Mouse (Mus musculus) large intestine, adult 2 months (tissue): Measurements from ENCODE around the gene 1110008P14Rik. TPM values are rescaled to one million over a fixed set of nuclear protein-coding genes. Genes with fewer than 3 reads are reported as not detected.

Experiments
- DNase-seq: peaks from one replicate; pipeline ENCODE4 v3.0.0-alpha.2; 2012; ENCODE audit warnings: low read depth, low spot score
- WGBS: fragments of 180-500 bp; shearing (Covaris S2); methylation state at CpG from one replicate; pipeline ENCODE4 v1.1.7; 2018; 5-methylcytosine and 5-hydroxymethylcytosine counted together
- polyA plus RNA-seq: library from polyadenylated mRNA; depleted of rRNA; stranded (reverse); fragments of >200 nt; gene quantifications from 2 replicates; pipeline ENCODE4 v1.2.3, GENCODE M21; 2012; rRNA removed

1110008P14Rik gene
- polyA plus RNA-seq, 1 experiment: 103 TPM

DNA sequence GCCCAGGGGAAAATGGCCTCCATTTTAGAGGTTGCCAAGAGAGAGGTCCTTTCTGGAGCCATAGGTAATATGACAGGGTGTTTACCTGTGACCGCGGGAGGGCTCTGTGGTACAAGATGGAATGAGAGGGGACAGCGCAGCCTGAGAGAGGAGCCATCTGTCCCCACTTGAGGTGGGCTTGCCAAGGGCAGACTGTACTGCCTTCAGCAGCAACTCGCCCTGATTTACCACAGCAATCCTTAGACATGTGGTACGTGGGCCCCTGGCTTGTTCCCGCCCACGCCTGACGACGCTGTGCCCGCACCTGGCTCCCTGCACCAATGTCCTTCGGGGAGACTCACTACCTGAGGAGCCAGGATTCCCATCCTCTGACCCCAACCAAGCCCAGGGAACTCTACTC lies 33.4 kb downstream of the 1110008P14Rik start:
- no peak for DNase-seq
- WGBS: 76% methylated on average over 11 of the region's 11 CpGs

DNA sequence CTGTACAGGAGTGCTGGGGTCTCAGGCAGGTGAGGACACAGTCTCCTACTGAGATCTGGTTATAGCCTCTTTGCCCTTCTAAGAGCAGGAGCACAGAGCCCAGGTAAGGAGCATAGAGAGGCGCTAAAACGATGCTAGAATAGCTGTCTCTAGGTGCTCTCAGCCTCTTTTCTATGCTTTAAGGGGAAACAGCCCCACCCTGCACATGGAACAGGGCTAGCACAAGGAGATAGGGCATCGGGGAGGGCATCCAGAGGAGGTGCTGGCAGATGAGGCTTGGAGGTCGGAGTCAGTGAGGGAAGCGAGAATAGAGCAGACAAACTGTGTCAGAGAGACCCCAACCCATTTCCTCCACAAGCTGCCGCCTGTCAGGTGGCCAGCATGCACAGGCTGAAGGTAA lies 34.7 kb downstream of the 1110008P14Rik start:
- whole genome bisulfite sequencing: 88% methylated on average over 6 of the region's 6 CpGs

GRCm38 (mm10) chr2:32344598-32345321 lies 37.0 kb downstream of the 1110008P14Rik start:
- no peak for DNase-seq
- WGBS: 68% methylated on average over 14 of the region's 14 CpGs

More for the DNA sequence above, 34.7 kb downstream of the 1110008P14Rik start:
- DNase-seq: no peak

GRCm38 (mm10) chr2:32344056-32344455 lies 37.7 kb downstream of the 1110008P14Rik start:
- no peak for DNase-seq
- WGBS: 85% methylated on average over 10 of the region's 10 CpGs

GRCm38 (mm10) chr2:32343351-32343671 lies 38.4 kb downstream of the 1110008P14Rik start:
- 99% methylated on average over 2 of the region's 2 CpGs for WGBS
- DNase-seq: no peak

- DNase-seq: no peak
- WGBS: 49% methylated on average over 6 of the region's 6 CpGs
These were observed 39.0 kb downstream of the 1110008P14Rik start for GRCm38 (mm10) chr2:32342539-32343350.

- WGBS: 84% methylated on average over 4 of the region's 4 CpGs
These were observed 39.7 kb downstream of the 1110008P14Rik start for GRCm38 (mm10) chr2:32342039-32342438.

GRCm38 (mm10) chr2:32341634-32341939 lies 40.2 kb downstream of the 1110008P14Rik start:
- DNase-seq: no peak
- 81% methylated on average over 4 of the region's 4 CpGs for WGBS

More at GRCm38 (mm10) chr2:32342039-32342438, 39.7 kb downstream of the 1110008P14Rik start:
- no peak for DNase-seq

DNA sequence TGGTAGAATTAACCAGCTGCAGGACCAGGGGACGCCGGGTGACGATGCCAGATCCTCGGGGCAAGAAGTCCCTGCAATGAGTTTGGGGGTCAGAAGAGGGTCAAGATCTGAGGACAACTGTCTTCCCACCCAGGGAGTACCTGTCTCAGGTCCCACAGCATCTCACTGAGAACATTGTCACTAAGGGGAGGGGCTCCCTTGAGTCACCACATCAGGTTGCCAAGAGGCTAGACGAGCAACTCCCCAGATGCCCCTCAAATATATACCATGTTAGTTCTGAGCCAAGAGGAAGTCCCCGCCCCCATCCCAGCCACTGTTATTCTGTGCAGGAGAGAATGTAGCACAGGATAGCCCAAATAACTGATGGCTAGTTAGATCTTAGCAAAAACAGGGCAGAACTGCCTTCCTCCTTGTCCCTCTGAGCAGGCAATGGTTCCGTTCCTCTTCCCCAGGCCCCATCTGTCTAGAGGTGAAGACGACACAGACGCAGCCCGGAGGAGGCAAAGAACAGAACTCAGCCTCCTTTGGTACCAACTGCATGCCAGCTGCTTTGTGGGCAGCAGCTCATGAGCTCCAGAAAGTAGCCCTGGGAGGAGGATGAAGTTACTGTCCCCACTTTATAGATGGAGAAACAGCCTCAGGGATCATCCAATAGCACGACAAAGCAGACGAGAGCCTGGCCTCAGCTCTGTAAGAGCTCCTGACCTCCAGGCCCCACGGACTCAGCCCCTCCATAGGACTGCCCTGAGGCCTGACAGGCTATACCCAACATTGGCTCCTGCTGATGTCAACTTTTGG lies 40.7 kb downstream of the 1110008P14Rik start:
- no peak for DNase-seq
- WGBS: 81% methylated on average over 13 of the region's 13 CpGs

- no peak for DNase-seq
- WGBS: 59% methylated on average over 26 of the region's 26 CpGs
These were observed 41.7 kb downstream of the 1110008P14Rik start for GRCm38 (mm10) chr2:32339912-32340642.

DNA sequence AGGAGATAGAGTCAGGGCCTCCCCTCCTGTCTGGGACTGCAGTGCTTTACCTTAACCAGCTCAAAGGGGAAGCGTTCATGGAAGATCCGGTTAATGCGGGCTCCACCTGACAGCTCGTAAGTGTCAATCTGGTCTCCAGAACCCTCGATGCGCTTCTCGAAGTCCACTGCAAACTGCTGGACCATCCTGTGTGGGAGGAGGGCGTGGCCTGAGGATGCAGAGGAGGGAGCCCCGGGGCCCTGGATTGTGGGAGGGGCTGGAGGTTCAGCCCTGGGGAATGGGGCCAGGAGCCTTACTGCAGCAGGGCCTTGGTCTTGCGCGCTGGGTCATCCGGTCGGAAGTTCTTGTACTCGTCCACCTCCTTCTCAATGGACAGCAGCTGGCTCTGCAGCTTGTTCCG lies 45.9 kb downstream of the 1110008P14Rik start:
- 48% methylated on average over 15 of the region's 15 CpGs for WGBS
- no peak for DNase-seq

DNA sequence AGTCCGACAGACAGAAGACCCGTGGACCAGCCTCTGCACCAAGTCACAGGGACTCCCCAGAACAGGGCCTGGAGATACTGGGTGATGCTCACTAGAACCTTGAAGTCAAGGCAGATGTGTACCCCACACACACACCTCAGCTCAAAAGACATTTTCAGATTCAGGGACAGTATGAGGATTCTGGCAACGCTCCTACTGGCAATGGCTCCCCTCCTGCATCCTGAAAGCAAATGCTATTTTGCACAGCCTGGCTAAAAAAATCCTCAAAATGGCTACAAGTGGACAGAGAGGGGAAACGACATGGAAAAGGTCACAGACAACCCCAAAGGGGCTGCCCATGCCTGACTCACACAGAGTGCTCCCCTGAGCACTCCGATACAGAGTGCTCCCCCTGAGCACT lies 49.6 kb downstream of the 1110008P14Rik start:
- DNase-seq: no peak
- 84% methylated on average over 5 of the region's 5 CpGs for WGBS

GRCm38 (mm10) chr2:32329531-32329930 lies 52.2 kb downstream of the 1110008P14Rik start:
- no peak for DNase-seq
- 67% methylated on average over 6 of the region's 6 CpGs for WGBS

GRCm38 (mm10) chr2:32328911-32329460 lies 52.8 kb downstream of the 1110008P14Rik start:
- DNase-seq: no peak
- WGBS: 44% methylated on average over 13 of the region's 13 CpGs

DNA sequence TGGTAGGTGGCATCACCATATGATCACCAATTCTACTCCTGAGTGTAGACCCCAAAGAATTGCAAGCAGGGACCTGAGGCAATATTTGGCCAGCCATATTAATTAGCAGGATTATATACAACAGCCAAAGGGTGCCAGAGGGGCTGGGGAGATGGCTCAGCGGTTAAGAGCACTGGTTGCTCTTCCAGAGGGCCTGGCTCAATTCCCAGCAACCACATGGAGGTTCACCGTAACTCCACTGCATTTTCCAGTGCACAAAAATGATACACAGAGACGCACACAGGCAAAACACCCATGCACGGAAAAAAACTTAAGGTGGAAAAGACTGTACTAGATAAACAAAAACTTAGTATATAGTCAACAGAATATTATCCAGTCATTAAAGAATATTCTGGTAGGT lies 54.5 kb downstream of the 1110008P14Rik start:
- DNase-seq: no peak
- 69% methylated on average over 4 of the region's 4 CpGs for WGBS

Other genes starting within 250 kb of the 1110008P14Rik start
- gene Prrc2b, start 230.9 kb downstream of the 1110008P14Rik start, polyA plus RNA-seq: 13.3 and 17.0 TPM in 2 replicates
- 18.8 and 27.7 TPM in 2 replicates for gene Pomt1, start 145.3 kb downstream of the 1110008P14Rik start, polyA plus RNA-seq
- 56.3 and 76.8 TPM in 2 replicates for gene Uck1, start 121.8 kb downstream of the 1110008P14Rik start, polyA plus RNA-seq
- gene Golga2, start 94.6 kb downstream of the 1110008P14Rik start, polyA plus RNA-seq: 26.0 and 30.7 TPM in 2 replicates
- gene Swi5, start 93.9 kb downstream of the 1110008P14Rik start, polyA plus RNA-seq: 155 and 159 TPM in 2 replicates
- gene Ciz1, start 29.6 kb downstream of the 1110008P14Rik start, polyA plus RNA-seq: 102 and 176 TPM in 2 replicates
- 100 and 165 TPM in 2 replicates for gene Dnm1, start 28.6 kb downstream of the 1110008P14Rik start, polyA plus RNA-seq
- 12.8 and 18.0 TPM in 2 replicates for gene Lcn2, start 6.3 kb upstream of the 1110008P14Rik start, polyA plus RNA-seq
- 50.3 and 63.9 TPM in 2 replicates for gene Ptges2, start 14.0 kb upstream of the 1110008P14Rik start, polyA plus RNA-seq
- 3.8 and 4.3 TPM in 2 replicates for gene Naif1, start 68.5 kb upstream of the 1110008P14Rik start, polyA plus RNA-seq
- 22.8 and 25.4 TPM in 2 replicates for gene Slc25a25, start 69.5 kb upstream of the 1110008P14Rik start, polyA plus RNA-seq
- 37.4 and 44.5 TPM in 2 replicates for gene Fam102a, start 153.4 kb upstream of the 1110008P14Rik start, polyA plus RNA-seq
- 149 and 160 TPM in 2 replicates for gene Dpm2, start 188.9 kb upstream of the 1110008P14Rik start, polyA plus RNA-seq
- gene Pip5kl1, start 192.9 kb upstream of the 1110008P14Rik start, polyA plus RNA-seq: 0.11 and 0.48 TPM in 2 replicates
- gene 9430097D07Rik, start 193.7 kb upstream of the 1110008P14Rik start, polyA plus RNA-seq: 0.05 TPM in 1 of 2 replicates, not detected in the other
- 7.7 and 8.4 TPM in 2 replicates for gene St6galnac4, start 205.2 kb upstream of the 1110008P14Rik start, polyA plus RNA-seq
- 15.7 and 16.3 TPM in 2 replicates for gene St6galnac6, start 217.8 kb upstream of the 1110008P14Rik start, polyA plus RNA-seq
- 5.9 and 9.1 TPM in 2 replicates for gene Ak1, start 239.8 kb upstream of the 1110008P14Rik start, polyA plus RNA-seq